Comparison of ENCODE assay signal across 28 mouse cellular contexts in the genomic region with DNA sequence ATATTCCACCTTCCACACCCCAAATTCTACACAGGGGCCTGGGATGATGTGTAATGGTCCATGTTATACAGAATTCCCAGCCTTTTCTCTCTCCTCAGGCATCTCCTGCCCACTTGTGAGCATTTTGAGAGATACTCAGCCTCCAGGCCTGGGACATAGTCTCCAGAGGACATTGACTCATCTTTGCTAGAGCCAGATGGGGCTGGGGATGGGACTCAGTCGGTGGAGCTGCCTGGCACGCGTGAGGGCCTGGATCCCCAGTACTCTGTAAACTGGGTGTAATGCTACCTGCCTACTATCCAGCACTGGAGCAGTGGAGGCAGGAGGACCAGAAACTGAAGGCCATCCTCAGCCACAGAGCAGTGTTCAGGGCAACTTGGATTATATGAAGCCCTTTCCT. TPM values are rescaled to one million over a fixed set of nuclear protein-coding genes. Genes with fewer than 3 reads are reported as not detected.
A peak's percentile ranks its signal among the peaks of the same experiment; 100 is the strongest.
DNase-seq lines count a peak whose midpoint lies in the region; ATAC-seq and TF ChIP-seq lines count a peak whose summit lies in the region.
"Had no signal": no experiment of that assay in that cellular context is flagged by ENCODE, and none has a peak within 500 bp of the region (broad histone marks: within the 10 kb centered on the region; RNA-seq: fewer than 3 reads in every experiment).

No protein-coding gene starts in this region.

- H3K4me1 ChIP-seq in spleen, adult 2 months (ENCODE audit: control insufficient read depth, insufficient read depth, insufficient read length), result peaks cover 56% of the 10 kb centered on the region; the same call in 1 of the 2 replicates
- H3K4me1 ChIP-seq in forebrain, postnatal 0 days (ENCODE audit: insufficient read depth), result no peaks in the 10 kb centered on the region

- WGBS in spleen, adult 2 months, result 94% methylated on average over 3 of the region's 3 CpGs
- WGBS in forebrain, postnatal 0 days, result 91% methylated on average over 3 of the region's 3 CpGs

- intact Hi-C loops in gastrocnemius, postnatal 14 days (cut with DNase I; ENCODE audit: low total_unique reads), result no loop called here

- no peak for ATAC-seq in forebrain, postnatal 0 days
- ATAC-seq: activated CD4-positive, CD25-positive, alpha-beta regulatory T cell, adult 4 months; forebrain, embryonic 14.5 days; hindbrain, postnatal 0 days; Patski had no signal

- H3K27me3 ChIP-seq in spleen, adult 2 months (ENCODE audit: control insufficient read depth, insufficient read depth, low read length), result no peaks in the 10 kb centered on the region
- H3K27me3 ChIP-seq in forebrain, postnatal 0 days (ENCODE audit: insufficient read depth, low read length), result no peaks in the 10 kb centered on the region
- H3K27me3 ChIP-seq: CH12.LX; embryonic facial prominence, embryonic 15.5 days; heart, embryonic 15.5 days; hindbrain, embryonic 13.5 days; Patski had no signal

- H3K27ac ChIP-seq in layer of hippocampus, adult 2 months, result peak overlapping the region; percentile 36
- H3K27ac ChIP-seq in spleen, adult 2 months (ENCODE audit: insufficient read depth, low read length), result peak overlapping the region; percentile 46
- H3K27ac ChIP-seq in forebrain, postnatal 0 days (ENCODE audit: low read depth, low read length), result no peak overlapping the region
- H3K27ac ChIP-seq: embryonic facial prominence, embryonic 15.5 days; forebrain, embryonic 10.5 days; heart, embryonic 15.5 days; hindbrain, embryonic 13.5 days; hindbrain, postnatal 0 days had no signal

- no peak overlapping the region for H3K4me3 ChIP-seq in layer of hippocampus, adult 2 months
- H3K4me3 ChIP-seq in spleen, adult 2 months (ENCODE audit: extremely low read depth, insufficient read depth, insufficient read length), result no peak overlapping the region
- no peak overlapping the region for H3K4me3 ChIP-seq in forebrain, postnatal 0 days (ENCODE audit: low read depth, low read length)
- H3K4me3 ChIP-seq: embryonic facial prominence, embryonic 15.5 days; erythroblast, embryonic 14.5 days; forebrain, embryonic 10.5 days; heart, embryonic 15.5 days; hindbrain, embryonic 13.5 days had no signal

- no peak for TF ChIP-seq CTCF in layer of hippocampus, adult 2 months (conservative IDR thresholded peaks at IDR 0.05)
- TF ChIP-seq CTCF in spleen, adult 2 months (IDR thresholded peaks at IDR 0.05; ENCODE audit: extremely low read depth, insufficient read depth, insufficient read length, insufficient replicate concordance), result no peak
- TF ChIP-seq CTCF in forebrain, postnatal 0 days (IDR thresholded peaks at IDR 0.05; ENCODE audit: low read depth), result no peak

- peak; percentile 8 for DNase-seq in gastrocnemius, adult 18-20 months (ENCODE audit: low spot score)
- DNase-seq in gastrocnemius, postnatal 14 days, result no peak
- no peak for DNase-seq in layer of hippocampus, adult 2 months (ENCODE audit: low spot score in 2 of 2)
- no peak for DNase-seq in layer of hippocampus, adult 9-11 months
- DNase-seq in spleen, adult 2 months (ENCODE audit: low read depth in 1 of 2, low spot score in 2 of 2), result no peak
- no peak for DNase-seq in spleen, postnatal 14 days (ENCODE audit: low spot score in 2 of 2)
- DNase-seq in forebrain, postnatal 0 days, result no peak
- DNase-seq: adrenal gland, postnatal 14 days; cerebellum, adult 18-20 months; cerebellum, adult 9-11 months; cerebellum, postnatal 36 days; gastrocnemius, postnatal 10 days; heart, postnatal 14 days had no signal

- TF ChIP-seq POLR2A in spleen, adult 2 months (IDR thresholded peaks at IDR 0.05; ENCODE audit: low read depth, low read length), result no peak

- peaks cover 1% of the 10 kb centered on the region for H3K36me3 ChIP-seq in spleen, adult 2 months (ENCODE audit: control insufficient read depth, insufficient read depth, low read length)
- H3K36me3 ChIP-seq in forebrain, postnatal 0 days (ENCODE audit: insufficient read depth), result peaks cover 43% of the 10 kb centered on the region

- no peak overlapping the region for H3K9ac ChIP-seq in forebrain, postnatal 0 days
- H3K9ac ChIP-seq: embryonic facial prominence, embryonic 15.5 days; heart, embryonic 15.5 days; hindbrain, embryonic 13.5 days had no signal

- no peak overlapping the region for H3K4me2 ChIP-seq in forebrain, postnatal 0 days (ENCODE audit: low read depth)
- H3K4me2 ChIP-seq: embryonic facial prominence, embryonic 15.5 days; heart, embryonic 11.5 days; heart, embryonic 15.5 days; hindbrain, embryonic 13.5 days had no signal

- no peaks in the 10 kb centered on the region for H3K9me3 ChIP-seq in forebrain, postnatal 0 days (ENCODE audit: low read length)
- H3K9me3 ChIP-seq: embryonic facial prominence, embryonic 15.5 days; forebrain, embryonic 10.5 days; heart, embryonic 15.5 days; hindbrain, embryonic 13.5 days had no signal

RNA-seq across cellular contexts. Expression of a gene that starts 8.8 kb away (rescaled TPM):
- 1 to 10 TPM in 1 of 2 experiments, under 1 TPM in 1; 0.55 to 1.2 TPM for total RNA-seq in gastrocnemius, adult 18-20 months (2021)
- total RNA-seq in gastrocnemius, postnatal 14 days (2021), result 1 to 10 TPM in 1 of 2 experiments, under 1 TPM in 1; 0.59 to 1.7 TPM
- 10 to 100 TPM in 1 of 2 experiments, 1 to 10 TPM in 1; 8.7 to 10.9 TPM for total RNA-seq in layer of hippocampus, adult 2 months (2021)
- 6.0 and 9.6 TPM in 2 replicates for polyA plus RNA-seq in spleen, adult 2 months (2012; rRNA removed)
- 4.2 and 5.1 TPM in 2 replicates for total RNA-seq in forebrain, postnatal 0 days (2014; rRNA removed)
- polyA plus RNA-seq in forebrain, postnatal 0 days (2015; fragmentation: Nextera tagmentation; extraction: Ambion mirVana), result 0.13 and 0.16 TPM in 2 replicates
- polyA plus RNA-seq: activated CD4-positive, CD25-positive, alpha-beta regulatory T cell, adult 4 months; erythroblast, embryonic 14.5 days; heart, embryonic 11.5 days had no signal

RNA-seq across cellular contexts. Expression of a gene that starts 11.7 kb away (rescaled TPM):
- total RNA-seq in gastrocnemius, adult 18-20 months (2021), result 10 to 100 TPM; 24.5 to 28.4 TPM
- 10 to 100 TPM; 19.3 to 30.1 TPM for total RNA-seq in gastrocnemius, postnatal 14 days (2021)
- 10 to 100 TPM; 56.8 to 59.3 TPM for total RNA-seq in layer of hippocampus, adult 2 months (2021)
- polyA plus RNA-seq in spleen, adult 2 months (2012; rRNA removed), result 22.1 and 25.6 TPM in 2 replicates
- 32.3 and 44.5 TPM in 2 replicates for total RNA-seq in forebrain, postnatal 0 days (2014; rRNA removed)
- polyA plus RNA-seq in forebrain, postnatal 0 days (2015; fragmentation: Nextera tagmentation; extraction: Ambion mirVana), result 48.0 and 55.3 TPM in 2 replicates

RNA-seq across cellular contexts. Expression of a gene that starts 16.8 kb away (rescaled TPM):
- total RNA-seq in gastrocnemius, adult 18-20 months (2021), result 10 to 100 TPM; 10.4 to 18.7 TPM
- total RNA-seq in gastrocnemius, postnatal 14 days (2021), result 10 to 100 TPM; 11.0 to 14.3 TPM
- 10 to 100 TPM; 21.5 to 22.2 TPM for total RNA-seq in layer of hippocampus, adult 2 months (2021)
- 18.1 and 24.1 TPM in 2 replicates for polyA plus RNA-seq in spleen, adult 2 months (2012; rRNA removed)
- total RNA-seq in forebrain, postnatal 0 days (2014; rRNA removed), result 6.3 and 15.7 TPM in 2 replicates
- 5.0 and 6.3 TPM in 2 replicates for polyA plus RNA-seq in forebrain, postnatal 0 days (2015; fragmentation: Nextera tagmentation; extraction: Ambion mirVana)

RNA-seq across cellular contexts. Expression of a gene that starts 31.7 kb away (rescaled TPM):
- total RNA-seq in gastrocnemius, adult 18-20 months (2021), result 1 to 10 TPM in 1 of 2 experiments, not detected in 1; 1.1 TPM
- total RNA-seq in gastrocnemius, postnatal 14 days (2021), result under 1 TPM in 1 of 2 experiments, not detected in 1; 0.90 TPM
- total RNA-seq in layer of hippocampus, adult 2 months (2021), result not detected
- polyA plus RNA-seq in spleen, adult 2 months (2012; rRNA removed), result not detected in 2 replicates
- total RNA-seq in forebrain, postnatal 0 days (2014; rRNA removed), result 2.4 TPM in 1 of 2 replicates, not detected in the other
- polyA plus RNA-seq in forebrain, postnatal 0 days (2015; fragmentation: Nextera tagmentation; extraction: Ambion mirVana), result not detected in 2 replicates
- total RNA-seq: adrenal gland, adult 18-20 months; adrenal gland, postnatal 14 days; CH12.LX; gastrocnemius, postnatal 10 days; hematopoietic stem cell, adult 5-6 weeks; hindbrain, postnatal 0 days had no signal
- polyA plus RNA-seq: activated CD4-positive, CD25-positive, alpha-beta regulatory T cell, adult 4 months; embryonic facial prominence, embryonic 15.5 days; erythroblast, embryonic 14.5 days; forebrain, embryonic 10.5 days; forebrain, embryonic 14.5 days; gonadal fat pad, adult 2 months; heart, embryonic 11.5 days; heart, embryonic 15.5 days; hindbrain, embryonic 13.5 days; hindbrain, postnatal 0 days; intestine, embryonic 14.5 days; Patski had no signal

RNA-seq across cellular contexts. Expression of a gene that starts 37.0 kb away (rescaled TPM):
- 10 to 100 TPM; 20.9 to 22.4 TPM for total RNA-seq in gastrocnemius, adult 18-20 months (2021)
- 10 to 100 TPM; 18.8 to 18.9 TPM for total RNA-seq in gastrocnemius, postnatal 14 days (2021)
- total RNA-seq in layer of hippocampus, adult 2 months (2021), result 10 to 100 TPM; 22.1 to 22.2 TPM
- 11.0 and 11.6 TPM in 2 replicates for polyA plus RNA-seq in spleen, adult 2 months (2012; rRNA removed)
- total RNA-seq in forebrain, postnatal 0 days (2014; rRNA removed), result 26.6 and 34.8 TPM in 2 replicates
- 31.1 and 37.7 TPM in 2 replicates for polyA plus RNA-seq in forebrain, postnatal 0 days (2015; fragmentation: Nextera tagmentation; extraction: Ambion mirVana)
